Mouse (Mus musculus) midbrain, embryonic 13.5 days (tissue): ENCODE results near the gene Nacad. TPM values are rescaled to one million over a fixed set of nuclear protein-coding genes. Genes with fewer than 3 reads are reported as not detected.

Source experiments
- ATAC-seq: fragments of 200-750 bp; cut with Nextera tagmentation; 2 replicates; pipeline ENCODE4 v1.8.0; 2017; ENCODE audit warnings: mild to moderate bottlenecking, moderate TSS enrichment, moderate library complexity
- H3K27ac ChIP-seq: fragments of 300-500 bp; sonication (generic); 2 replicates; pipeline ENCODE4 v1.5.1; 2015; ENCODE audit warnings: inconsistent platforms, mild to moderate bottlenecking, moderate library complexity
- H3K27me3 ChIP-seq: fragments of 300-500 bp; sonication (generic); 2 replicates; pipeline ENCODE4 v1.6.1; 2015; ENCODE audit warnings: mild to moderate bottlenecking, inconsistent platforms
- H3K36me3 ChIP-seq: fragments of 300-500 bp; sonication (generic); 2 replicates; pipeline ENCODE4 v1.6.1; 2015; ENCODE audit warnings: mild to moderate bottlenecking, inconsistent platforms
- H3K4me1 ChIP-seq: fragments of 300-500 bp; sonication (generic); replicated peaks from 2 replicates; pipeline ENCODE4 v1.6.1; 2015; ENCODE audit warnings: inconsistent platforms
- H3K4me2 ChIP-seq: fragments of 300-500 bp; sonication (generic); replicated peaks from 2 replicates; pipeline ENCODE4 v1.6.1; 2015; ENCODE audit warnings: moderate library complexity, mild to moderate bottlenecking, inconsistent platforms
- H3K4me3 ChIP-seq: fragments of 300-500 bp; sonication (generic); replicated peaks from 2 replicates; pipeline ENCODE4 v1.5.1; 2015; ENCODE audit warnings: mild to moderate bottlenecking, inconsistent platforms
- H3K9ac ChIP-seq: fragments of 300-500 bp; sonication (generic); replicated peaks from 2 replicates; pipeline ENCODE4 v1.6.1; 2015; ENCODE audit warnings: mild to moderate bottlenecking, inconsistent platforms
- H3K9me3 ChIP-seq: fragments of 300-500 bp; sonication (generic); 2 replicates; pipeline ENCODE4 v1.6.1; 2016; ENCODE audit warnings: mild to moderate bottlenecking, inconsistent platforms
- WGBS: fragments of 180-500 bp; shearing (Covaris S2); methylation state at CpG from one replicate; pipeline ENCODE4 v1.1.7; 2015; 5-methylcytosine and 5-hydroxymethylcytosine counted together
- polyA plus RNA-seq: library from polyadenylated mRNA; unstranded; fragments of >200 nt; fragmentation: Nextera tagmentation; extraction: Ambion mirVana; gene quantifications from 2 replicates; pipeline ENCODE4 v1.2.1, GENCODE M21; 2015

Gene Nacad
- polyA plus RNA-seq, 1 experiment from 2014 or later, result 101 TPM

DNA sequence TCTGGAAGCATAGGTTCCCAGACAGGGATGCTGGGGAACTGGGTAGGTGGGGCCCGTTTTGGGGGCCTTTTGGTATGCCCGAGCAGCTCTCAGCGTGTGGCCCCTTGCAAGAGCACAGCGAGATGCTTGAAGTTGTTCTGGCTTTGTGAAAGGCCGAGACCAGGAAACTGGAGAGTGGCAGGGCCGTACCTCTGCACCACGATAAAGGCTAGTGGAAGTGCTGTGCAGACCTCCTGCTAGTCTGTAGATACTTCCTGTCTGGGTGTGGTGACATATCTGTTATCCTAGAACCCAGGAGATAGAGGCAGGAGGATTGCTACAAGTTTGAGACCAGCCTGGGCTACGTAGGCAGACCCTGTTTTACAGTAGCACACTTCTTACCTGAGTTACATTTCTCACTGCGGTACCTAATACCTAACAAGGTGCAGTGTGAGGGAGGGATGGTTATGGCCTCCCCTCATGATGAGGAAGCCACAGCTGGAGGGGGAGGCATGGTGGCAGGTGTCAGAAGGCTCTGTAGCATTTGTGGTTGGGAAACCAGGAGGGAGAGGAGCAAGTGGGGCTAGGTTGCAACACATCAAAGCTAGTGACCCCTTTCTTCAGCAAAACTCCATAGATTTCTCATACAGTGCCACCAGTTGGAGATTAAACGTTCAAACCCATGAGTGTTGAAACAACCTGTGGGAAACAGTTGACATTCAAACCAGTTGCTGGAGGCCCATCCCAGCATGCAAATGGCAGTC lies 14.7 kb downstream of the Nacad start:
- H3K27ac ChIP-seq, result no peak overlapping the region
- H3K4me2 ChIP-seq, result no peak overlapping the region
- no peaks in the 10 kb centered on the region for H3K4me1 ChIP-seq
- peaks cover 79% of the 10 kb centered on the region for H3K36me3 ChIP-seq
- no peak overlapping the region for H3K4me3 ChIP-seq
- H3K27me3 ChIP-seq, result no peaks in the 10 kb centered on the region
- H3K9me3 ChIP-seq, result no peaks in the 10 kb centered on the region
- H3K9ac ChIP-seq, result no peak overlapping the region
- 86% methylated on average over 10 of the region's 10 CpGs for WGBS
- no peak for ATAC-seq

- no peaks in the 10 kb centered on the region for H3K27me3 ChIP-seq
- H3K9ac ChIP-seq, result no peak overlapping the region
- no peaks in the 10 kb centered on the region for H3K4me1 ChIP-seq
- no peaks in the 10 kb centered on the region for H3K9me3 ChIP-seq
- no peak overlapping the region for H3K4me2 ChIP-seq
- no peak overlapping the region for H3K27ac ChIP-seq
- no peak overlapping the region for H3K4me3 ChIP-seq
- H3K36me3 ChIP-seq, result peaks cover 79% of the 10 kb centered on the region
- WGBS, result 96% methylated on average over 7 of the region's 7 CpGs
- no peak for ATAC-seq
These were observed 16.0 kb downstream of the Nacad start for GRCm38 (mm10) chr11:6589838-6590237.

DNA sequence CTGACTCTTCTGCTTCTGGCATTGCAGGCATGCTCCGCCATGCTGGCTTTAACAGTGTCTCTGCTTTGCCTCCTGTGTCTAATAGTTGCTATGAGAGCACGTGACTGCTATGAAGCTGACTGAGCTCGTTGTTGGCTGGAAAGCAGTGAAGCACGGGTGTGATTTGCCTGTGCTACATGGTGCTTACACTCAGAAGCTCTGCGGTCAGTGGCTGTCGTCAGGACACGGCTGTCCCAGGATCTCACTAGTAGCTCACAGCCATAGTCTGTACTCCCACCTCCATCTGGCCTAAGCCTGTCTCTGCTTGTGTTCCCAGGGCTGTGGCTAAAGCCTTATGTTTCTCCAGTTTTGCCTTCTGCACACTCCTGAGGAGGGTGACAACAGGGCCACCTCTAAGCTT lies 17.6 kb downstream of the Nacad start:
- Histone ChIP-seq H3K9ac (no peak overlapping the region), H3K4me1 (no peaks in the 10 kb centered on the region), H3K4me2 (no peak overlapping the region), H3K36me3 (peaks cover 69% of the 10 kb centered on the region), H3K27ac (no peak overlapping the region), H3K27me3 (no peaks in the 10 kb centered on the region), H3K4me3 (no peak overlapping the region), H3K9me3 (no peaks in the 10 kb centered on the region)
- 95% methylated on average over 7 of the region's 7 CpGs for WGBS
- no peak for ATAC-seq

GRCm38 (mm10) chr11:6587249-6587940 lies 18.5 kb downstream of the Nacad start:
- Histone ChIP-seq H3K27me3 (no peaks in the 10 kb centered on the region), H3K4me3 (no peak overlapping the region), H3K9ac (no peak overlapping the region), H3K4me1 (no peaks in the 10 kb centered on the region), H3K36me3 (peaks cover 60% of the 10 kb centered on the region), H3K9me3 (no peaks in the 10 kb centered on the region), H3K27ac (no peak overlapping the region), H3K4me2 (no peak overlapping the region)
- ATAC-seq, result no peak
- 93% methylated on average over 7 of the region's 7 CpGs for WGBS

- Histone ChIP-seq H3K27ac (no peak overlapping the region), H3K27me3 (no peaks in the 10 kb centered on the region), H3K9ac (no peak overlapping the region), H3K36me3 (peaks cover 53% of the 10 kb centered on the region), H3K9me3 (no peaks in the 10 kb centered on the region), H3K4me2 (no peak overlapping the region), H3K4me3 (no peak overlapping the region), H3K4me1 (no peaks in the 10 kb centered on the region)
- 84% methylated on average over 3 of the region's 3 CpGs for WGBS
- no peak for ATAC-seq
These were observed 19.2 kb downstream of the Nacad start for GRCm38 (mm10) chr11:6586660-6587059.

DNA sequence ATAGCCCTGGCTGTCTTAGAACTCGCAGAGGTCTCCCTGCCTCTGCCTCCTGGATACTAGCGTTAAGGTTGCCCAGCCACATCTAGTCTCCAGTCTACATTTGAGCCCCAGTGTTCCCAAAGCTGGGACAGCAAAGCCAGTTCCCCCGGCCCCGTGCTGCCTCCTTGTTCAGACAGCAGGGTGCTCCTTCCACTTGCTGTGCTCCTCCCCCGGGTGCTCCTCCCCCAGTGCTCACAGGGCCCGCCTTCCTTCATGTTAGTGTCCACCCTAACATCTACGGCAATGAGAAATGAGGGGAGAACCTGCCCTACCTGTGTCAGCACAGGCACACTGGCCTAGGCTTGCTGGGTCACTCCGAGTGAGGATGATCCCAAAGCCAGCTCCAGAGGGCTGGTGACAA lies 20.1 kb downstream of the Nacad start:
- Histone ChIP-seq H3K4me1 (no peaks in the 10 kb centered on the region), H3K4me2 (no peak overlapping the region), H3K9ac (no peak overlapping the region), H3K27me3 (no peaks in the 10 kb centered on the region), H3K9me3 (no peaks in the 10 kb centered on the region), H3K4me3 (no peak overlapping the region), H3K36me3 (peaks cover 43% of the 10 kb centered on the region), H3K27ac (no peak overlapping the region)
- 91% methylated on average over 8 of the region's 8 CpGs for WGBS
- ATAC-seq, result no peak

DNA sequence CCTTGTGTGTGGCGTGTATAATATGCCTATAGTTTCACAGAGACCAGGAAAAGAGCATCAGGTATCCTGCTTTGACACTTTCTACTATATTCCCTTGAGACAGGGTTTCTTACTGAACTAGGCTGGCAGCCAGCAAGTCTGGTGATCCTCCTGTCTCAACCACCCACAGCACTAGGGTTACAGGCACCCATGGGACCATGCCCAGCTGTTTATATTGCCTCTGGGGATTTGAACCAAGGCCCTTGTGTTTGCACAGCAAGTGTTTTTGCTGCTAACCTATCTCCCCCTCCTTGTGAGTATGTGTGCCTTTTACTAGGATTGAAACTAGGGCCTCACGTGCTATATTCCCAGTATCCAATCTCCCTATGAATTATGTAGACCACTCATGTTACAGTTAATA lies 24.3 kb downstream of the Nacad start:
- Histone ChIP-seq H3K9me3 (no peaks in the 10 kb centered on the region), H3K27ac (no peak overlapping the region)
- 97% methylated on average over 2 of the region's 2 CpGs for WGBS

DNA sequence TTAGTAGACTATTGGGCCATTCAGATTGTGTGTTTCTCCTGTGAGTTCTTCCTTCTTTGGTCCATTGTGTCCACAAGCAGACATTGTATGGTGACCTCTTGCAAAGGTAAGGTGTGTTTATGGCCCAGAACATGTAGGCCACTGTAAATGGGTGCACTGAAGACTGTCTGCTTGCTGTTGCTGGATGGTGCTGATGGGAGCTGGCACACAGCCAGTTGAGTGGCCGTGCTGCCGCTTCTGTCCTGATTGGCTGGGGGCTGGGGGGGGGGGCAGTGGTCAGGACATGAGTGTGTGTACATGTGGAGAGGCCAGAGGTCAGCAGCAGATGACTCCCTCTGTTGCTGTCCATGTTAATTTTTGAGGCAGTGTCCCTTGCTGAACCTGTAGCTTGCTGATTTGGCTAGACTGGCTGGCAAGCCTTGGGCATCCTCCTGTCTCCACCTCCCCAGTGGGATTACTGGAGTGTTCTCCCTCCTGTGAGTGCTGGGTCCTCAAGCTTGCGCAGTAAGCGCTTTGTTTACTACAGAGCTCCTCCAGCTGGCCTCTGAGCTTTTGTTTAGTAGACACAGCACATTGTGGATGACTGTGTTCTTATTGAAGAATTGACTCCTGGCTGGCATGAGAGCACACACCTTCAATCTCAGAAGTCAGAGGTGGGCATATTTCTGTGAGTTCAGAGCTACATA lies 25.6 kb downstream of the Nacad start:
- no peak overlapping the region for H3K4me2 ChIP-seq
- H3K9ac ChIP-seq, result no peak overlapping the region
- H3K36me3 ChIP-seq, result peaks cover 26% of the 10 kb centered on the region
- H3K27me3 ChIP-seq, result no peaks in the 10 kb centered on the region
- no peak overlapping the region for H3K27ac ChIP-seq
- peak; percentile 11; the same call in 1 of the 2 replicates for ATAC-seq
- WGBS, result 70% methylated on average over 4 of the region's 4 CpGs
- H3K9me3 ChIP-seq, result no peaks in the 10 kb centered on the region
- no peak overlapping the region for H3K4me3 ChIP-seq
- no peaks in the 10 kb centered on the region for H3K4me1 ChIP-seq

More for the DNA sequence above, 24.3 kb downstream of the Nacad start:
- Histone ChIP-seq H3K4me1 (no peaks in the 10 kb centered on the region), H3K9ac (no peak overlapping the region), H3K4me3 (no peak overlapping the region), H3K27me3 (no peaks in the 10 kb centered on the region), H3K4me2 (no peak overlapping the region), H3K36me3 (peaks cover 27% of the 10 kb centered on the region)
- no peak for ATAC-seq

- 89% methylated on average over 7 of the region's 7 CpGs for WGBS
- Histone ChIP-seq H3K4me3 (no peak overlapping the region), H3K4me2 (no peak overlapping the region), H3K27ac (no peak overlapping the region), H3K36me3 (peaks cover 17% of the 10 kb centered on the region), H3K4me1 (no peaks in the 10 kb centered on the region), H3K27me3 (no peaks in the 10 kb centered on the region), H3K9ac (no peak overlapping the region), H3K9me3 (no peaks in the 10 kb centered on the region)
- ATAC-seq, result no peak
These were observed 26.5 kb downstream of the Nacad start for GRCm38 (mm10) chr11:6579361-6579760.

DNA sequence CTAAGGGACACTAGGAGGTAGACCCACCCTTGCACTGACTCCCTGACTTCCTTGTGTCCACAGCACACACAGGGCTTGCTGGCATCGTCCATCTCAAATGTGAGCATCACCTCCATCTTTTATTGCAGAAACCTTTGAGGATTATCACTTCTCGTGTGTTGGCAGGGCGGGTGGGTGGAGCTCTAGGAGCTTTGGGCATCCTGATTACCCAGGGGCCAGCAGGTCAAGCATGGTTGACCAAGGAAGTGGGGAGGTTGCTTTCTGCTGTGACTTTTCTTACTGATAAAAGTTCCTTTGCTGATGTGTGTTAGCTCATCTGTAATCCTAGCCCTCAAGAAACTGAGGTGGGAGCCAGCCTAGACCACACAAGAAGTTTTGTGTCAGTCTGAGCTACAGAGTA lies 29.7 kb downstream of the Nacad start:
- H3K4me1 ChIP-seq, result no peaks in the 10 kb centered on the region
- no peak overlapping the region for H3K4me3 ChIP-seq
- H3K27me3 ChIP-seq, result no peaks in the 10 kb centered on the region
- no peak overlapping the region for H3K4me2 ChIP-seq
- H3K9me3 ChIP-seq, result no peaks in the 10 kb centered on the region
- peaks cover 23% of the 10 kb centered on the region for H3K36me3 ChIP-seq
- H3K9ac ChIP-seq, result no peak overlapping the region
- no peak overlapping the region for H3K27ac ChIP-seq
- ATAC-seq, result no peak
- WGBS, result 69% methylated on average over 3 of the region's 3 CpGs

GRCm38 (mm10) chr11:6569410-6569777 lies 36.5 kb downstream of the Nacad start:
- WGBS, result 50% methylated on average over 3 of the region's 3 CpGs
- Histone ChIP-seq H3K9ac (0 out of 2 replicates have a peak overlapping the region, but pooled peaks have one; percentile 40), H3K27me3 (no peaks in the 10 kb centered on the region), H3K9me3 (no peaks in the 10 kb centered on the region), H3K4me3 (no peak overlapping the region), H3K4me1 (peaks cover 24% of the 10 kb centered on the region), H3K27ac (peak overlapping the region; percentile 73), H3K36me3 (peaks cover 11% of the 10 kb centered on the region), H3K4me2 (no peak overlapping the region)
- peak; percentile 19; the same call in 1 of the 2 replicates for ATAC-seq
